Mouse (Mus musculus) Muller cell, postnatal 12 days (primary cell): ENCODE measurements around the gene Rxra.
A peak's percentile ranks its signal among the peaks of the same experiment; 100 is the strongest.

Source experiments
- DNase-seq: peaks from one replicate; pipeline ENCODE4 v3.0.0-alpha.2; 2015; ENCODE audit errors: inconsistent ontology term

Rxra gene

DNA sequence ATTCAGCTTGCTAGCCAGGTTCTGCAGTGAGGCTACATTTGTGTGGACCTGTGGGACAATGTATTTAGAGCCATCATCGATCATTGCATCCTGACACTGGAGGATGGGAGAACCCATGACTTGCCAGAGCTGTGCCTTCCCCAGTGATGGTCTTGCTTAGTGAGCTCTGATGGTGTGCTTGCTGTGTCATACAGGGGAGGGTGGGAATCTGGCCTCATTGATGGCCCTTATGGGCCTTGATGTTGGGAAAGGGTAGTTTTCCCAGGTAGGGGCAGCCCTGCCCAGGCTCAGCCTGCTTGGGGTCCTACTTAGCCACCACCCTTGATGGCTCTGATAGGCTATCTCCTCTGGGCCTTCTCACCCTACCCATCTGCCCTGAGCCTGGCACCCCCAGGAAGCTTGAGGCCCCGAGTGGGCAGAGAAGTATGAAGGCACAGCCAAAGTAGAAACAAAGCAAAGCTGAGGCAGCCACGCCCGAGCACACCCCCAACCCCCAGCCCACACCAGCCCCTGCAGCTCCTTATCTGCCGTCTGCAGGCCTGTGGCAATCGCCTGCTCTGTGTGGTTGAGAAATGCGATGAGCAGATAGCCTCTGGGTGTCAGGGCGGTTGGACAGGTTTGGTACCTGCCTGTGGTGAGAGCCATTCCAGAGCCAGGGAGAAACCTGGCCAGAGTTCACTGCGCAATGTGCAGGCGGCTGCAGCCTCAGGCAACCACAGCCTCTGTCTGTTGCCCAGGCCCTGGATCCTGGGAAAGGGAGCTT, 26.8 kb downstream of the Rxra start:
- no peak for DNase-seq

DNA sequence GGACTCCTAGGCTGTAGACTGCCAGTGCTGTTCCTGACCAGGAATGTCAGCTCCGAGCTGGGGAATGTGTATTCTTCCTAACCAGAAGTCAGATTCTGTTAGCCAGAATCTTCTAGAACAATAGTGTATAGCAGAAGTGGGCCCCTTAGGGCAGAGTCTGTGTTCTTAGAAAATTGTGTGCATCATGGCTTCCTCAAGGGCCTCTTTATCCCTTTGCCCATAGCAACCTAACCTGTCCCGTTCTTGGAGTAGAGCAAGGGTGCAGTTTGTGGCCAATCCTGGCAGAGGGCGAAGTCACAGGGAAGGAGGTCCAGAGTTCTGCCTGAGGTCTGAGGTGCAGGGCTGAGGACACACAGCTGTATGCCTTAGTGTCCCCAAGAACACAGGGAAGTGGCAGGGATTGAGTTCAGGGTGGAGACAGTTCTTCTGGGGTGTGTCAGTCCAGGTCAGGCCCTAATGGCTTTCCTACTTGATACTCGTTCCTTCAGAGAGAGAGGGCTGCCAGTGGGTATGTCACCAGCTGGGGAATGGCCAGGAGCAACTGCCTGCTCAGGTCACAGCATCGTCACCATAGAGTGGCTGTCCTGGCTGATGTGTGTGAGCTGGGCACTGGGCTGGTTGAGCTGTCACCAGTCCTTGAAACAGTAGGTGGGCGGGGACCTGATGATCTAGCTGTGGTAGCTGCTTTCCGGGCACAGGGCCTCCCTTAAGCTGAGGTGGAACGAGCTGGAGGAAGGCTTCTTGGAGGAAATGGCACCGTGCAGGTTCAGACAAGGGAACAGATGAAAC, 27.8 kb downstream of the Rxra start:
- DNase-seq, result no peak

DNA sequence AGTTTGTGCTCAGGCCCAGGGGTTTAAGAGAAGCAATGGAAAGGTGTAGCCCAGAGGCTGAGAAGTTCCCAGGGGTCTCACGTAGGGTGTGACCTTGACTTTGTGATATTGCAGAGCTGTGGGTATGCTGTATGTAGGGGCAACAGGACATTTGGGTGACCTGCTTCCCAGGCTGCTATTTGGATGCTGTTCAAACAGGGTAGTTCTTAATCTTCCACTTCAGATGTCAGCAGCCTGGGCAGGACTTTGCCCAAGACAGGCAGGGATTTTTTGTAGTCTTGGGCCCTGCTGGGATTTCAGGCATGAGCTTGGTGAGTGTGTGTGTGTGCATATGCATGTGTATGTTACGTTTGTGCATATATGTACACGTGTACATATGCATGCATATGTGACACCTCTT, 28.4 kb downstream of the Rxra start:
- DNase-seq, result no peak

DNA sequence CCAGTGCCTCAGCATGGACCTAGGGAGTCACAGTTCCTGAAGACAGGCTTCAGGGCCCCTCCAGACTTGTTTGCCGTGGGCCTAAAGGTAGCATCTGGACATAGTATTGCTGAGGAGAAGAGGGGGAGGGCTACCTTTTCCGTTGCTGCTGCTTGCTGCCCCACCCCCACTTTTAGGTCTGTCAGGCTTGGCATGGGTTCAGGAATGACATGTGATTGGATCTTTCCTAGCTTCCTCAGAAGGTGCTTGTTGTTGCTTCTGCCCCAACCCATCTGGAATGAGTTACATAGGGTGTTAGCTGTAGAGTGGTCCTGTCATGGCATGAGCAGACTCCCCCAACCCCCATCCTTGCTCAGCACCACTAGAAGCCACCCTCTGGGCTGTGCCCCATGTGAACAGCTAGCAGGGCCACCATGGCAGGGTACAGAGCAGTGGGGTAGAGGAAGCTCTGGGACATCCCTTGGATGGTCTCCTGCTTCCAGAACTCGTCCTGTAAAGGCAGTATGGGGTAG, 34.7 kb downstream of the Rxra start:
- no peak for DNase-seq

DNA sequence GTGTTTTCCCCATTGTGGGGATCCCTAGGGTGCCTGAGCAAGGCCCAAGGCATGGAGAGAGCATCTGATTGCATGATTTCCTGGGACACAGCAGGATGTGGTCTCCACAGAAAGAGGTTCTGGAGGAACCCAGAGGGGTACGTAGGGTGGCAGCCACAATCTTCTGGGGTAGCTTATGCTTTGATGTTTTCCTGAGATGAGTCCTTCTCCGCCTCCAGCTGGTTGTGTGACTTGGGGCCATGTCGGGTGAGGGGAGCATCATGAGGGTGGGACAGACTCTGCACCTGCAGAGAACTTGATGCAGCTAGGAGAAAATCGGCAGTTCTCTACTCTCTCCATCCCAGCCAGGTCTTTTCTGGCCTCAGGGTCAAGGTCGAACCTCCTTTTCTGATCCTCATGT, 36.4 kb downstream of the Rxra start:
- no peak for DNase-seq

DNA sequence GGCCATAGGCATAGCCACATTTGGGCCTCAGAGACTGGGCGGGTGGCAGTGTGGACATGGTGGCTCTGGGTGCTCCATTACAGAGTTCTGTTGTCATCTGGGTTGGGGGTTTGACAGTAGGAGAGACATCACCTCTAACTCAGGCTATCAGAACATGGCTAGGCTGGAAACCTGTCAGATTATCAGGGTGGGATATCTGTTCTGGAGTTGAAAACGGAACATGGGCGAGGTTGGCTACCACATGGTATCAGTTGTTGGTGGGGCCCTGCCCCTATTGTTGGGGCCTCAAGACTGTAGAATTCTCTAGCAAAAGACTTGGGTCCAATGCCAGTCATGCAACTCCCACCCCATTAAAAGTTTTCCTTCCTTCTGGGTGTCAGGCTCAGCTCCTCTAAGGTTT, 37.1 kb downstream of the Rxra start:
- DNase-seq, result no peak

DNA sequence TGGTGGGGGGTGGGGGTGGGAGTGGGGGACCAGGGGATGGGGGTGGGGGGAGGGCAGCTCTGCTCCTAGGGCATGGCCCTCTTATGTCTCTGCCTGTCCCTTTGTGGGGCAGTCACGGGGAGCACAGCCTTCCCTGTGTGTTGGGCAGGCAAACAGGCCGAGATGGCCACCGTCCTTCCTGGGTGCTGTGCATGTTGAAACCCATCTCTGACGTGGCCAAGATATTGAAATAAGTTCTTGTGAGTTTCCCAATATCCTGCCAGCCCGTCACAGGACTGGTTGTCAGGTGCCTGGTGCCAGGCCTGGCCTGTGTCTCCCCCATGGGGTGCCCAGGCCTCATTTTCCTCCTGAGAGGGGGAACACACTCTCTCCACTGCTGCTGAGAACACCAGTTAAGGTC, 37.9 kb downstream of the Rxra start:
- DNase-seq, result no peak

DNA sequence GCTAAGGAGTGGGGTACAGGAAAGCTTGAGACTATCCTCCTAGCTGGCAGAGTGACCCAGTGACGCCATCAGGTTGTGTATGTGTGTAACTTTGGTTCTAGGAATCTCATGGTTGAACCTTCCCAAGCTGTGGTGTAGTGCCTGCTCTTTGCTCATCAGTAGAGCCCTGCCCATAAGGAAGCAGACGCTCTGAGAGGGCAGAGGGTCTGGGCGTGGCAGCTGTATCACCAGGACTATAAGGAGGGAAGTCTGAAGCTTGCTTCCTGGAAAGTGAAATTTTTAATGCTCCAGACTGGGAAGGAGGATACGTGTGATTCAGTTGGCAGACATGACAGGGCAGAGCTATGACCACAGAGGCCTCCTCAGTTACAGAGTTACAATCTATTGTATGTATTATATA, 39.0 kb downstream of the Rxra start:
- no peak for DNase-seq

DNA sequence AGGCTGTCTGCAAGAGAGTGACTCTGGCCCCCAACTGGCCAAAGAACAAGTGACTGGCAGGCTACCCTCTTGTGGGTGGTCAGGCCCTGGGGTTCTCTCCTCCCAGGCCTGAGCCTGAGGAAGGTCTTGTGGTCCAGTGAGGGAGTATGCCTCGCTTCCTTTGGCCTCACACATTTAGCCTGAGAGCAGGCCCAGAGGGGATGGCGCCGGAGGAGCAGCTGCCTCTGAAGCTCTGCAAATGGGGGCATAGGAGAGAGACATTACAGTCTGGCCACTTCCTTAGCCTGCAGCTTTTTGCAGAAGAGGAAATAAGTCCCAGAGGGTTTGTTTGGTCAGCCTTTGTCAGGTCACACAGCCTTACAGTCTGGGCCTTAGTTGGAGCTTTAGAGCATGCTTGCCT, 40.1 kb downstream of the Rxra start:
- no peak for DNase-seq

DNA sequence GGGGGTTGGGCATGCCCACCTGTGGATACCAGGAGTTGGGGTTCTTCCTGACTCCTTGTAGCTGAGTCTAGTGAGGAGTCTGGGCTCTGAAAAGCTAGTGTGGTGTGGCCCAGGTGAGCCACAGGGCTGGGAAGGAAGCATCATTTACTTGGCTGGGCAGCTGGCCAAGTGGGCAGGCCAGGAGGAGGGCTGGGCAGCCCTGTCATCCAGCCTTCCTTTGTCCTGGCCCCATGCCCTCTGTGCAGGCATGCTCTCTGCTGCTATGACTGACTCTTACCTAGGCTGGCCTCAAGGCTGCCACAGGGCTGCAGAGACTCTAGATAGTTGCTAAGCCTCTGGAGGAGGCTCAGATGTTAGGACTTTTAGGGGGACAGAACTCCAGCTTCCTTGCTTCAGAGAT, 42.0 kb downstream of the Rxra start:
- DNase-seq, result no peak

DNA sequence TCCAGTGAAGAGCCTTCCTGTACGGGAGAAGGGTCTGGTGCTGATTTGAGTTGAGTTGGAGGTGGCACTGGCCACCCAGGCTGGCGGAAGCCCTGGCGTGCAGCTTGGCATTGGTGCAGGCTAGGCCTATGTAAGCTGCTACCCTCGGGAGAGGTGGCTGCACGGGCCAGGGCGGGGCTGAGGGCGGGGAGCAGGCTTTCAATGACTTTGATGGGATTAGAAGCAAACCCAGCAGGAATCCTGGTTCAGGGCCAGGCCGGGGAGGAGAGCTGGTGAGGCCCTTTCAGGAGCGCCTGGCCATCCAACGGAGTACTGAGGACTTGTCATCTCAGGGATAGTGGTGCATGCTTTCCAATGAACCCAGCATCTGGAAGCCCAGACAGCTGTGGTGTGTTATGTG, 43.4 kb downstream of the Rxra start:
- peak; percentile 52 for DNase-seq

DNA sequence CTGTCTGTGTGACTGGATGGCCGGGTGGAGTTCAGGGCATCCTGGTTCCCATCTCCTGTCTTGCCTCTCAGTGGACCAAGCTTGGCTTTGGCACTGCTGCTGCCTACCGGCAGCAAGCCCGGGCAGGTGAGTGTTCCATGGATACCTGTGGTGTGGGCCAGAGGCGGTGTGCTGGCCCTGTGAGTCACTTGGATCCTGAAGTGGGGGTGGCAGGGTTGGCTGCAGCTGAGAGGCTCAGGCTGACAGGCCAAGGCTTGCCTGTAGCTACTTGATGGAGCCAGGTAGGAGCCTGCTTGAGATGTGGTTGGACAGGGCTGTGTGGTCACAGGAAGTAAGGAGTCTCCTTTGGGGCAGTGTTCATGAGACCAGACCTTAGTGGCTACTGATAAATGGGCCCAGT, 45.4 kb downstream of the Rxra start:
- no peak for DNase-seq

DNA sequence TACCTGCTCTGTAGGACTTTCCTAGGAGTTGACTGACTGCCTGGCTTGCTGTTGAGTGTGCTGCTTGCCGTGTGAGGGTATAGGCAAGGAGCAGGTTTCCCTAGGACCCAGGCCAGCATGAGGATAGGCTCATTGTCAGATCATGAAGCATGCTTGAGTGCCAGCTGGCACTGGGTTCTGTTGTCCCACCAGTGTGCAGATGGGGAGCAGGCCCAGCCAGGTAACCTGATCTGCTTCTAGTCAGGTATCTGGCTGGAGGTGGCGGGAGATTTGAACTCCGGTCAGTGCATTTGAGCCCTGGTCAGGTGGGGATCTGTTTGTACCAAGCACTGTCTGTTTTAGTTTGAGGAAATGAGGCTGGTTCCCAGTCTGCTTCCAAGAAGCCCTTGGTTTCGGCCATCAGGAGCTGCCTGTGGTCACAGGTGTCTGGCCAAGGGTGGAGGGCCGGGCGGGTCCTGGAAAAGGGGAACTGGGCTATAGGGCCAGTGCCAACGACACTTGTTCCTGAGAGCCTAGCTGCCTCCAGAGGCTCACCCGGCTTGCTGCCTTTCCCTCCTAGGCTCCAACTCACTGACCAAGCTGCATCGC, 48.6 kb downstream of the Rxra start:
- DNase-seq, result no peak

DNA sequence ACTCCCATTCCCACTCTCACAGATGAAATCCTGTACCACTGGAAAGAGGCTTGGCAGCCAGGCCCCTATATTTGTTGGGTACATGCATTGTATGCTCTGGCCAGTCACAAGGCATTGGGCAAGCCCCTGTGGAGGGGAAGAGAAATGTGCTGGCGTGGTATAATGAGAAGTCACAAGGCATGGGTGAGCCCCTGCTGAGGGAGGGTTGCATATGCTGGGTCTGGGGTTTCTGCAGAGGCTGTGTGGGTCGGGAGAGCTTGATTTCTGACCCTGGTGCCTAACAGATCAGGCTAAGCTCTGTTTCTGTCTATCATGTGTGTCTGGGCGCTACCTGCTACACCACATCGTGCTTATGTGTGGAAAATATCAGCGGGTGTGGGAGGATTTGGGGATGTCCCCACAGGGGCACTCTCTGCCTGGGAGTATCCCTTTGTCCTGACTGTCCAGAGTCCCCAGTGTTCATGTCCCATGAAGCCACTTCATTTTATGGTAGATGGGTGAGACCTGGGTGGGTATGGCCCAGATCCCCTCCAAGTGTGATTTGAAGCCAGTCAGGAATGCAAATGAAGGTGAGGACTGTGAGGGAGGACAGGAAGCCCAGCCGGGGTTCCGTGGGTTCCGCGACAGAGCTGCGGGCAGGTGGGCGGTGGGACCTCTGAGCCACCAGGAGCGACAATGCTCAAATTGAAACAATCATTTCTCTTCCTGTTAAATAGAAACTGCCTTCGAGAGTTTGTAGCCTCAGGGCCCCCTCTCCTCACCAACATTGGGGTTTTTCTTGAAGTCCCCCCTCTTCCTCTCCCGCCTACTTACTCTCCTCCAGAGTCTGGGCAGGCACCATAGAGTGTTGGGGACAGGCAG, 52.0 kb downstream of the Rxra start:
- DNase-seq, result no peak

DNA sequence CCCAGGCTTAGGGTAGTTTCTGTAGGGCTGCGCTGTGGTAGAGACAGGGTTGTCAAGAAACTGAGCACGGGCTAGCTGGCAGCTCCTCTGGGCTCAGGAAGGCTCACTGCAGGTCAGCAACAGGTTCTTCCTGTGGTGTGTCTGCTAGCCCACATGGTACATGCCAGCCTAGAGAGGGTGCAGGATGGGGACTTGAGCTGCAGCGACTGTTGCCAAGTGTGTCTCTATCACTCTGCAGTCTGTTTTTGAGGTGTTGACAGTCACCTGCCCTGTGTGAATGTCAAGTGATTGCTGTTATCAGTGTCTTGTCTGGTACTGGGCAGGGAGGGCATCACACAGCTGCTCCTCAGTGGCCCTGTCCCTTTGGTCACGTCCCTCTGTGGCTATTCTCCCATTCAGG, 52.8 kb downstream of the Rxra start:
- no peak for DNase-seq

DNA sequence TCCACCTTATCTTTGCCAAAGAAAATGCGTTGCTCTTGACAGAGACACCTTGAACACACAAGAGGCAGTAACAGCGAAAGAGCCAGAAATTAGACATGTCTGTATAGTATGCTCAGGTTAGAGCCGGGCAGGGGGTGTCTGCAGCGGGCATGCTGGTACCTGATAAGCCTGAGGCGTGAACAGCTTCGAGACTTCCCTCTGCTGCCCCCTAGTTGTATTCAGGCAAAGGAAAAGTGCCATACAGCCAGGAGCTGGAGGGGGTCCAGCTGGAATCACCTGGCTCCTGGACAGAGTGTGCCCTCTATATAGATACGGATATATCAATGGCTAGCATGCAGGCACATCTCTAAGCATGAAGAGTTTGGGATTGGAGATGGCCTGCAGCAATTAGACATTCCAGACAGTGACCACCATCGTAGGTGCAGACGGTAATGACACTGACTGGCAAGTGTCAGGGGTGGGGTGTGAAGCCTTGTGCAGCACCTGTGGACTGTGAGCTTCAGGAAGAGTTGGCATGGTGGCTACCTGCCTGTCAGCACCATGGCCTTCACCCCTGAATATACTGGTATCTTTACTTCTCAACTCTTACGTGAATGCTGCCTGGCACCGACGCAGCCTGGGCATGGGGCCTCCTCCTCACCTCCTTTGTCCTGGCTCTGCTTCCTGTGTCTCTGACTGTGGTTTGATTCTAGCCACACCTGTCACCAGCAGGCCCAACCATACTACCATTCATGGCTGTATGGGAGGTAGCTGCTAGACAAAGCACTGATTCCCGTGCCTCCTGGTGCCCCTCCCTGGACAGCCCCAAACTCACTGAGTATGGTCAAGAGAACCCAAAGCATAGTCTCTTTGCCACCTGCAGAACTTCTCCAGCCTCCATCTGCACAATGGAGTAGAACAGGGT, 54.0 kb downstream of the Rxra start:
- DNase-seq, result no peak

DNA sequence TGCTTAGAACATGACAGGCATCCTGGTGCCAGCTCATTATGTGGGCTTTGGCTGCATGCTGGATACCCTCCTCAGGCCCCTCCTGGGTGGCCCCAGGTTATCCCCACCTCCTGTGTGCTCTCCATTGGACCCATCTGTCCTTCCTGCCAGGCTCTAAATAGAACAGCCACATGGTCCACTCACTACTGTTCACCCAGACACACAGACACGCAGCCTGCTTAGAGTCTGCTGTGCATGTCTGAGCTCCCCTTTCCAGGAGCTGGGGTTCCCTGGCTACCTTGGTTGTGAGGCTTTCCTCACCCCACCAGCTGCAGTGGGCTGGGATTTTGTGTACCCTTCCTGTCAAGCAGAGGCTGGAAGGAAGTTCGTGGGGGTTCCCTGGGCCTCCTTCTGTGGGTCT, 56.8 kb downstream of the Rxra start:
- DNase-seq, result no peak

DNA sequence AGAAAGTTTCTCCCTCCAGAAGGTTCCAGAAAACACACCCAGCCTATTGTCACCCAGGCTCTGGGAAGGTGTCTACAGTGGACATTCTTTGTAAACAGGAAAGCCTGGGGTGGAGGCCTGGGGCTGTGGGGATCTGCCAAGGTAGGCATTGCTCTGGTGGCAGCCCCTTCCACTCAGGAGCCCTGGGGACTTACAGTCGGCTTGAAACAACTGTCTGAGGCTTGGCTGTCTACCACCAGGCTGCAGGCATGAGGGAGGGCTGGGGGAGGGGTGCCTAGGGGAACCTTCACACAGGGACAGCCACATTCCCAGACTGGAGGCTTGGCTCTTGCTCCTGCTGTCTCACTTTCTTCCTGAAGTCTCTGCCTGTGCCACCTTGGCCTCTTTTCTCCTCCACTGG, 58.1 kb downstream of the Rxra start:
- DNase-seq, result peak; percentile 82

DNA sequence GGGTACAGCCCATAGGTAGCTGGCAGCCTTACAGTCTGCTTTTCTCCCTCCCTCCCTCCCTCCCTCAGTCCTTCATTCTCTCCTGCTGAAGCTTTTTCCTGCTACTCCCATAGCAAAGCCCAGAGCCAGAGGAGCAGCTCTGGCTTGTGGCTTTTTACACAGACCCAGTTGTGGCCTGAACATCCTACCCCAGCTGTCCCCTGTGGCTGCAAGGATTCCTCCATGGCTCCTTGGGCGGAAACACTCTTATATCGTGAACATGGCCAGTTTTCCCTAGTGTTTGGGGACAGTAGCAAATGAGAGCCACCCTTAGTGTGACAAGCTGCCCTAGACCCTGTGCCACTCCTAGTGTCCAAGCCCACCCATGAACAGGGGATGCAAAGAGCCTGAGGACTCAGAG, 58.6 kb downstream of the Rxra start:
- no peak for DNase-seq

DNA sequence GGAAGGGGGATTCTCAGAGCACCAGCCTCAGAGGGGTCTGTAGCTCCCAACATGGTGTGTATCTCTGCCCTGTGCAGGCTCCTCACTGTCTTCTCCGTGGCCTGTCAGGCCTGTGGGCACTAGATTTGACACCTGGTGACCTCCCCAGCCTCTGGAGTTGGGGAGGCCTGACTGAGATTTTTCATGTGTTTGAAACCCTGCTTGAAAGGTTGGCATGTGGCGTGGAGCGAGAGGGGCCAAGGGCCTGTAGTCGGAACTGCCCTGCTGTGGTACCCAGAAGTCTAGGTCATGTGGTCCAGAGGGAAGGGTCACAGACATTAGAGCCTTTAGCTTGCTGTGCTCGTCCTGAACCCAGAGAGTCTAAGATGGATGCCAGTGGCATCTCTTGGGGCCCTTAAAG, 60.6 kb downstream of the Rxra start:
- no peak for DNase-seq

DNA sequence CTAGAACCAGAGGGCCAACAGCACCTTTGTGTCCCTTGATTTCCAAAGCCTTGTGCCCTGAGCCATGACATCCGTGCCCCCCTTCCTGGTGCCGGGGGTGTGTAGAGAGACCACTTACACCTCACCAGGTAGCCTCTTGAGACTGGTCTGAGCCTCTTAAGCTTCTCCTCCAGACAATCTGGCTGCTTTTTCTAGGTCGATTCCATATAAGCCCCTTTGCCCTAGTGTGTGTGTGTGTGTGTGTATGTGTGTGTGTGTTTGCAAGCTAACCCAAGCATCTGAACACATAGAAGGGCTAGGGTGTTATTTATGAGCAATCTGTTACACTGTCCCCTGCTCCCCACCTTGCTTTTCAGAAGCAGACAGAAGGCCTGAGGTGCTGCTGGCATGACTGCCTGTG, 62.2 kb downstream of the Rxra start:
- no peak for DNase-seq
